Mouse (Mus musculus) c-Kit-negative CD71-positive TER-119-positive erythroid progenitor cells, embryonic 14.5 days (primary cell): ENCODE data around the gene Tmem11.
"Not testable (repeated sequence)": the region's sequence is repeated elsewhere in the genome, so short reads cannot be mapped to it uniquely, and the experiment has no call there.

ENCODE experiments used
- DNase-seq: peaks from one replicate; pipeline ENCODE4 v3.0.0-alpha.2; 2013; ENCODE audit warnings: low read depth, low spot score

The Tmem11 gene

GRCm38 (mm10) chr11:60886986-60887385 lies 7.9 kb upstream of the Tmem11 start:
- DNase-seq = not testable (repeated sequence)

DNA sequence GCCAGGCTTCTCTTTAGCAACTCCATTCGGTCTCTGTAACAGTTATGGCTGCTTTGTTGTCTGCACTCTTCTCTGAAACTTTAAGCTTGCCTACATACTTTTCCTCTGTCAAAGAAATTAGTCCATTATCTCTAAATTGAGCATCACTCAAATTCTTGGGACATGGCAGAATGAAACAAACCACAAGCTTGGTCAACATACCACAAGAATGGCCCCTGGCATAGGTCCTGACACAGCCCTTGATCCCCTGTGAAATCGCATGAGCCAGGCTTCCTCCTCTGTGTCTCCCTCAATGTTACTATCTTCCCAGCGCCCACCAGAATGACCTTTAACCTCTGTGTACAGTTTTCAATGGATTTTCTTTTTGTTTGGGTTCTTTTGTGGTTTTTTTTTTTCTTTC lies 3.3 kb upstream of the Tmem11 start:
- DNase-seq = no peak

DNA sequence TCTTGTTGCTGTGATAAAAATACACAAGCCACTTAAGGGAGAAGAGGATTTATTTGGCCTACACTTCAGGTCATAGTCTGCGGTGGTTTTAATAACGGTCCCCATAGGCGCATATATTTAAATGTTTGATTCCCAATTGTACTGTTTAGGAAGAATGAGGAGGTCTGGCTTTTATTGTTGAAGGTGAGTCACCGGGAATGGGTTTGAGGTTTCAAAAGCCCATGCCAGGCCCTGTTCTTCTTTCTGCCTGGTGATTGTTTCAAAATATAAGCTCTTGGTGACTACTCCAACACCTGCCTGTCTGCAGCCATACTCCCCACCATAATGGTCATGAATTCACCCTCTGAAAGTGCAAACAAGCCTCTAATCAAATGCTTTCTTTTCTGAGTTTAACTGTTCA lies 1.5 kb upstream of the Tmem11 start:
- no peak for DNase-seq

GRCm38 (mm10) chr11:60879423-60879822 lies 351 bp upstream of the Tmem11 start:
- DNase-seq = peak; percentile 59

- DNase-seq = peak; percentile 31
Measured at GRCm38 (mm10) chr11:60878056-60878612, 938 bp downstream of the Tmem11 start.

DNA sequence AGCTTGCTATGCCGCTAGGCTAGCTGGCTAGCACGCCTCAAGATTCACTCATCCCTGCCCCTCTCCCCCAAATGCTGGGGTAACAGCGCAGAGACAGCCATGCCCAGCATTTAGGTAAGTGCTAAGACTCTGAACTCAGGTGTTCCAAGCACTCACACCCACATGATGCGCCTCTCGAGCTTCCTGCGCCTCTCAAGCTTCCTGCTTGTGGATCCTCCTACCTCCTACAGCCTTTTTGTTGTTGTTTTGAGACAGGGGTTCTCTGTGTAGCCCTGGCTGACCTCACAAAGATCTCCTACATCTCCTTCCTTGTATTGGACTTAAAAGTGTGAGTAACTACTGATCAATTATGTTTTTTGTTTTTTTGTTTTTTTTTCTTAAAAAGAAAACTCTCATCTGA lies 6.0 kb downstream of the Tmem11 start:
- no peak for DNase-seq

DNA sequence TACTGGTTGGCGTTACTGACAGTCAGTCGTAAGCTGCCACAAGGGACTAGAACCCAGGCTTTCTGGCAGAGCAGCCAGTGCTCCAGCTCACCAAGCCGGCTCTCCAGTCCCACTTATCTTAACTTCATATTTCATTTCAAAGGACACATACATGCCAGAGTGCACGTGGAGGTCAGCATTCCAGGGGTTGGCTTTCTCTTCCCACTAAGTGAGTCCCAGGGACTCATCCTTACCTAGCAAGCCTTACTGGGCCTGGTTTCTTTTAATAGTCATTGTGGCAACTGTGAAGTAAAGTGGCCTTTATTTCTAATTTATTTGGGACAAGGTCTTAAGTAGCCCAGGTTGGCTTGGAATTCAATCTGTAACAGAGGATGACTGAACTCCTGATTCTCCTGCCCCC lies 7.7 kb downstream of the Tmem11 start:
- DNase-seq = no peak

- DNase-seq = not testable (repeated sequence)
Measured at GRCm38 (mm10) chr11:60869471-60869870, 9.6 kb downstream of the Tmem11 start.

GRCm38 (mm10) chr11:60867904-60868303 lies 11.2 kb downstream of the Tmem11 start:
- no peak for DNase-seq

DNA sequence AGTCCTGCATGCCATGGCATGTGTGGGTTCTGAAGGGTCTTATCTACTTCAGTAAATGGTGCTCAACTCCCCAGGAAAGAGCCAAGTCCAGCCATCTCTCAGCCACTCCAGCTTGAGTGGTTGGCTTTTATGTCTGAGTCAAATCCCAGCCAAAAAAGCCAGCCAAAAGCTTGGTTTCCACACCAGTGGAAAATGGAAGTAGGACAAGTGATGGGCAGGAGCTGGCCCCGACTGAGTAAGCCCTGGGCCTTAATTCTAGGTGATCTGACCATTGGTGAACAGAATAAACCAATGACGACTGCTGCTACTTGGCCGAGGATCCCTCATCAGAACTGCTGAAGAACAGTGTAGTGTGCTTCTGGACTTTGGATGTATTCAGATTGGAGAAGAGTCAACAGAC lies 11.6 kb downstream of the Tmem11 start:
- no peak for DNase-seq

DNA sequence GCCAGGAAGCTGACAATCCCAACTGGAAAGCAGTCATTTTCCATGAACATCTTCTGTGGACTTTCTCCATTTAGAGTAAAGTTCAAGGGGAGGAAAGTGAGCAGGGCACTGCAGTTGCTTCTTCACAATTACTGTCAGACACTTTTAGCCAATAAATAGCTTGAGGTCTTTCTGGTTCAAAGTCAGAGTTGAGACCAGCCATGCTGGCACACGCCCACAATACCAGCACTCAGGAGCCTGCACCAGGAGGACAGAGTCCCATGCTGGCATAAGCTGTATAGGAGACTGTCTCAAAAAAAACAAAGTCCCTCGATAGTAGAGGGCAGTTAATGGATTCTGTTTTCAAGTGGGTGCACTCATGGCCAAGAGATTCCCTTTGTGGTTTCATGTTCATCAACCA lies 13.1 kb downstream of the Tmem11 start:
- no peak for DNase-seq

DNA sequence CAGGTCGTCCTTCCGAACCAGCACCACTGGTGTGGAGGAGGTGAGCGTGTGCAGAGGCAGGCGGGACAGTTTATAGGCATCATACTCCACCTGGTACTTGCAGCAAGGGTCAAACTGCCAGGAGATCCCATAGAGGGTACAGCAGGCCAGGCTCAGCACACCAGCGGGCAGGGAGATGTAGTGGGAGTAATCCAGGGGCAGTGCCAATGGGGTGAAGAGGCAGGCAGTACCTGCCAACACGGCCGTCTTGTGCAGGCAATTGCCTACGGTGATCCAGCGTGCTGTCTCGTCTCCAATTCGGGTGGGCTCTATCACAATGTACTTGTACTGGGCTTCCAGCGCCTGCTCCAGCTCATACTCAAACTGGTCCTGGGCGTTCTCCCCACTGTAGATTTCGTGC lies 14.2 kb downstream of the Tmem11 start:
- DNase-seq = no peak

DNA sequence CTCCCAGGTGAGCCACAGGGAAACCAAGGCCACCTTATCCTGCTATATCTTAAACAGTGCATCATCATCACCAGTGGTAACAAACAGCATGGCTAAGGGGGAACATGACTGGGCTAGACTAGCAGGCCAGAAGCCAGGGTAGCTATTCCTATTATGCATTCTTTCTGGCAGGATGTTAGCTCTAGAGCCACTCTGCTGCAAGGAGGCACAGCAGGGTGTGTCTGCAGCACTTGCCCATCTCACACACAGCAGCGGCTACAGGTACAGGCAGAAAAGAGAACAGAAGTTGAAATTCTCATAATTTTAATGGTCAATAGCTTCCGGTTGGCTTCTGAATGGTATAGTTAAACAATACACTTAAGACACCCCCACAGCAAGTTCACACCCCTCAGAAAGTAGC lies 14.9 kb downstream of the Tmem11 start:
- DNase-seq = no peak

DNA sequence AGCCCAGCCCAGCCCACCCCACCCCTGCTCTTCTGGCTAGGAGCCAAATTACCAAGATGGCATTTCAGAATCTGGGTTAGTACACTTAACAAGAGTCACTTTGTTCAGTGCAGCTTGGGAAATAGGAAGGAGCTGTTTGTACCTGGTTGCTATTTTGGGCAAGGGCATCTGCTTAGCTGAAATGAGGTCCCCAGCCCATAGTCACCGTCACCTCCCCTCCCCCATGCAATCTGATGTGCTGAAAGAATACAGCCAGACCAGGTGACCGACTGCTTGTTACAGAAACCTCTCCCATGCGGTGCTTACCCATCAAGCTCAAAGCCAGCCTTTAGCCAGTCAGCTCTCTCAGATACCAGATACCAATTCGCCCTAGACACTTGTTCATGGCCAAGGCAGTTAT lies 15.9 kb downstream of the Tmem11 start:
- no peak for DNase-seq

DNA sequence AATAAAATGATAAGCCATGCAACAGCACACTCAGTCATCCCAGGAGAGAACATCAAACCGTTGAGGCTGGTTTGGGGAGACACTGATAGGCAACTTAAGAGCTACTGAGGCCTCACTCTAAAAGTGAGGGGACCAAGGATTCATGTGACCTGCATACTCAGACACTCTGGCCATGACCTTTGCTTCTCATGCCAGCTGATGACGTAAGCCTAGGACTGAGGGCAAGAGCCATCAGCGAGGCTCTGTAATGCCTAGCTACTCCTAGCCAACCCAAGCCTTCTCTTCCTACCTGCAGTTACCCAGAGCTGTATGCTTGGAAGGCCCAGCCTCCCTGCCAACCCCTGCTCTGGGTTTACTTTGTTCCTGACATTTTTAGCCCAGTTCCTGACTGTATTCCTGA lies 17.1 kb downstream of the Tmem11 start:
- no peak for DNase-seq

DNA sequence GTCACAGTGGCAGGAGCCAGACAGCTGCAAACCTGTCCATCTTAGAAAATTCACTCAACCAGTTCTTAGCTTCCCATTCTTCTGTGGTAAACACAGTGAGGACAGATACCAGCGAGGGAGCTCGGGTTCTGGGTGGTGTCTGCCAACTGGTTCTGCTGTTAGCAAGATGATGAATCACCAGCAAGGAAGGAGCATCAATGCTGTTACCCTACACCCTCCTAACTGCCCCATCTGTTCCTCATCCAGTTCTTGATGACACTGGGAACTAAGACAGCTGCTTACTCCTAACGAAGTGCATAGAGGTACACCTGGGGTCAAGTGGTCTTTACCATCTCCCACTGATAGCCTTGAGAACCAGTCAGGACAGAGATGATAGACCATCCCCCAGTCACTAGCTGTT lies 22.5 kb downstream of the Tmem11 start:
- DNase-seq = no peak

- no peak for DNase-seq
Measured at GRCm38 (mm10) chr11:60845415-60845814, 33.7 kb downstream of the Tmem11 start.

GRCm38 (mm10) chr11:60843412-60843811 lies 35.7 kb downstream of the Tmem11 start:
- no peak for DNase-seq

DNA sequence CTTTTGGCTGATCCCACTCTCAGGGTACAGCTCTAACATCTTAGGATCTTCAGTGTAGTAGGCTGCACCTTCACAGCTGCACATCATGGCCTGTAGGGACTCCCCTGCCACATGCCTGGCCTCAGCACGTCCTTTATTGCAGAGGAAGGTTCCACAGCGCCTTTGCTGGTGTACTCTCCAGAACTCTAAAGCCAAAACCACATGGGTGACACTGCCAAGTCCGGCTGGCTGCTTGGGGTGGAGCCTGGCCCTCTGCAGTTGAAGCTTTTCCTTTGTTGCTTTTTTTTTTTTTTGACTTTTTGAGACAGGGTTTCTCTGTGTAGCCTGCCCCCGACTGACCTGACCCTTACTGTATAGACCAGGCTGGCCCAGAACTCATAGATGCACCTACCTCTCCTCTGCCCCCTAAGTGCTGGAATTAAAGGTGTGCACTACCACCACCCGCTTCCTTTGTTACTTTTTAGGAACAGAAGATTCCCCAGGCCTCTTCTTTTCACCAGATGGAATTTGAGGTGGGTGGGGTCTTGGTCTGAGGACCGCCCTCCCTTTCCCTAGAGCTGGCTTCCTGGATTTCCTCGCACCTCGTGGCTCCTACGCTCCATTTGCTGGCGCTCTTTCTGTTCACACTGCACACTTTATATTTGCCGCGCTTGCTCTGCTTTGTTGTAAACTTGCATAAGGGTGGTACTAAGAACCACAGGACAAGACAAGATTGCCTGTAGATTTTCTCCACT lies 37.4 kb downstream of the Tmem11 start:
- no peak for DNase-seq

DNA sequence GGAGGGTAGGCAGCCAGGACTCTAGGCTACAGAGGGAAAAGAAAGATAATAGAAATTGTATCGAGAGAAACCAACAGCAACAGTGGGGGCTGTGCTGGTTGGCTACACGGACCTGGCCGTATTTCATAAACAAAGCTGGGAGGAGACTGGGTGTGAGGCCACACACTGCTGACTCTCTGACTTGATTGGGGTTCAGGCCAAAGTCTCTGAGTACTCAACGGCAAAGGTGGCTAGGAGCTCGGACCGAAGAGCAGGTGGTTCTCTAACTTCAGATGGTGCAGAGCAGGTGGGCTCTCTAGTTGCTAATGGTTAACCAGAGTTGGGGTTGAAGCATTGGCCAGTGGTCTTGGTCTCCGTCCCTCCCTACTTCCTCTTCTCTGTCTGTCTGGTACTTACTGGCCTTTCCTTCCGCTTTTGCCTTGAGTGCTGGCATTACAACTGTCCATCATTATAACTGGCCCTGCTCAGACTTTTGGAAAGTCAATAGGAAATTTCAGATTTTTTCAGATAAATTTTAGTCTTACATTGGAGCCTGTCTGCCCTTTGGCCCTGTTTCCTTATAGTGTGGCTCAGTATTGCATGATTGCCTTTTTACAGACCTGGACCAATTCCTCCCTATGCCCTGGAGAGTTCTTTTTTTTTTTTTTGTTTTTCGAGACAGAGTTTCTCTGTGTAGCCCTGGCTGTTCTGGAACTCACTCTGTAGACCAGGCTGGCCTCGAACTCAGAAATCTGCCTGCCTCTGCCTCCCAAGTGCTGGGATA lies 41.2 kb downstream of the Tmem11 start:
- DNase-seq = no peak

GRCm38 (mm10) chr11:60836897-60837296 lies 42.2 kb downstream of the Tmem11 start:
- no peak for DNase-seq

DNA sequence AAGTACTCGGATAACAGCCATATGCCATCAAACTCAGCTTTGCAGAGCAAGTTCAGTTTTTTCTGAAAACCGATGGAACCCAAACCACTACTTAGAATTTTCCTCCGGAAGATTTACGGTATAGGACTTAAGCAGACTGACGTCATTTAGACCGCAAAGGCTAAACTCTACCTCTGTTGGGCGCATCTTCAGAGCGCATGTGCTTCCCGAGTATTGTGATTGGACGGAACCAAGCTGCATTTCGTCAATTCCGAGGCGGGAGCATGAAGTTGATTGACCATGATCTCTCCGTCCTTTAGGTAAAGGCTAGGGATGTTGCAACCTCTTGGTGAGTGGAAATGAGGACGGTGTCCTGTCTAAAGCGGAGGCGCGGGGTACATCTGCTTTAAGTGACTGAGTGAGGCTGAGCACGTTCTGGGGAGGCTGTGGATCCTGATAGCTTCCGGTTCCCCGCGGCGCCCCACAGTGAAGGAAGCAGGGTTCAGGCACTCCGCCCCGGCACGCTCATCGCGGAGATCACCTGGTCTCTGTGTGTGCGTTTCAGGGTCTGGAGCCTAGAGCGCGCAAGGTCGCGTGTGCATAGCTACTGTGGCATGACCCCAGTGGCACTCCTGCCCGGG lies 48.5 kb downstream of the Tmem11 start, which contains the start of gene Dhrs7b:
Gene Dhrs7b (plus strand): TSS at position 199 of the 620 bp plus-strand sequence.
- DNase-seq = peak; percentile 81
